Mouse (Mus musculus) MEL (cell line): ENCODE results near the gene Gm36176. TPM values are rescaled to one million over a fixed set of nuclear protein-coding genes. Genes with fewer than 3 reads are reported as not detected.
"Not testable (repeated sequence)": the region's sequence is repeated elsewhere in the genome, so short reads cannot be mapped to it uniquely, and the experiment has no call there.

Experiments used
- DNase-seq: peaks from one replicate; pipeline ENCODE4 v3.0.0; 2011; ENCODE audit warnings: low read depth, low spot score
- H3K27ac ChIP-seq: 2 replicates; pipeline ENCODE4 v1.5.1; 2012; ENCODE audit warnings: low read depth, mild to moderate bottlenecking, control low read depth, low read length, moderate library complexity; ENCODE audit not compliant: control insufficient read depth
- H3K27me3 ChIP-seq, 2 experiments: fragments of 150-350 bp in 1 of 2; sonication (generic) in 1 of 2; 2 replicates each; pipeline ENCODE4 v1.6.1; 2012; ENCODE audit warnings: low read length in 2 of 2, mild to moderate bottlenecking in 2 of 2, improper control_type of control experiment in 1 of 2, moderate library complexity in 1 of 2; ENCODE audit not compliant: insufficient read depth in 2 of 2, control insufficient read depth in 1 of 2
- H3K36me3 ChIP-seq, 2 experiments: 2 replicates each; pipeline ENCODE4 v1.6.1; 2012 to 2014; ENCODE audit warnings: low read length in 2 of 2, improper control_type of control experiment in 1 of 2, inconsistent platforms in 1 of 2, mild to moderate bottlenecking in 1 of 2; ENCODE audit not compliant: insufficient read depth in 2 of 2, control insufficient read depth in 1 of 2
- H3K4me1 ChIP-seq, 2 experiments: fragments of 150-350 bp in 1 of 2; sonication (generic) in 1 of 2; 2 replicates each; pipeline ENCODE4 v1.6.1; 2012; ENCODE audit warnings: low read length in 2 of 2, improper control_type of control experiment in 1 of 2, mild to moderate bottlenecking in 1 of 2; ENCODE audit not compliant: insufficient read depth in 2 of 2, control insufficient read depth in 1 of 2
- H3K4me3 ChIP-seq, 2 experiments: fragments of 150-350 bp in 1 of 2; sonication (generic) in 1 of 2; 2 replicates each; pipeline ENCODE4 v1.5.1; 2012; ENCODE audit warnings: low read depth in 2 of 2, low read length in 2 of 2, mild to moderate bottlenecking in 2 of 2, moderate library complexity in 2 of 2, control low read depth in 1 of 2, improper control_type of control experiment in 1 of 2; ENCODE audit not compliant: control insufficient read depth in 1 of 2, insufficient read depth in 1 of 2
- H3K79me2 ChIP-seq: 2 replicates; pipeline ENCODE4 v1.6.1; 2012; ENCODE audit warnings: mild to moderate bottlenecking, low read length, moderate library complexity; ENCODE audit not compliant: control insufficient read depth, poor library complexity, insufficient read depth
- H3K9ac ChIP-seq: 2 replicates; pipeline ENCODE4 v1.6.1; 2012; ENCODE audit warnings: low read depth, mild to moderate bottlenecking, control low read depth, low read length, moderate library complexity; ENCODE audit not compliant: control insufficient read depth, poor library complexity, severe bottlenecking
- H3K9me3 ChIP-seq: fragments of 150-350 bp; sonication (generic); replicated peaks from 2 replicates; pipeline ENCODE4 v1.6.1; 2012; ENCODE audit warnings: mild to moderate bottlenecking, low read length, improper control_type of control experiment, moderate library complexity; ENCODE audit not compliant: insufficient read depth
- BHLHE40 ChIP-seq: IDR thresholded peaks from 2 replicates; pipeline ENCODE4 v1.6.1; 2012; ENCODE audit warnings: low read depth, mild to moderate bottlenecking, inconsistent platforms, low read length, improper control_type of control experiment, borderline replicate concordance
- CHD2 ChIP-seq: IDR thresholded peaks from 2 replicates; pipeline ENCODE4 v1.6.1; 2011; ENCODE audit warnings: low read length, improper control_type of control experiment
- ELF1 ChIP-seq: IDR thresholded peaks from 2 replicates; pipeline ENCODE4 v1.6.1; 2014; ENCODE audit warnings: low read depth, mild to moderate bottlenecking, inconsistent platforms, low read length, improper control_type of control experiment, moderate library complexity
- EP300 ChIP-seq, 2 experiments: IDR thresholded peaks; 2 replicates each; pipeline ENCODE4 v1.6.1; 2011; ENCODE audit warnings: improper control_type of control experiment in 2 of 2, low read length in 2 of 2, low read depth in 1 of 2, mild to moderate bottlenecking in 1 of 2
- GABPA ChIP-seq: IDR thresholded peaks from 2 replicates; pipeline ENCODE4 v1.6.1; 2012; ENCODE audit warnings: low read depth, mild to moderate bottlenecking, inconsistent platforms, low read length, improper control_type of control experiment, moderate library complexity
- GATA1 ChIP-seq: IDR thresholded peaks from 2 replicates; pipeline ENCODE4 v1.6.1; 2011; ENCODE audit warnings: low read depth, low read length, improper control_type of control experiment
- MAX ChIP-seq: IDR thresholded peaks from 2 replicates; pipeline ENCODE4 v1.6.1; 2011; ENCODE audit warnings: low read length, improper control_type of control experiment
- MAZ ChIP-seq: IDR thresholded peaks from 2 replicates; pipeline ENCODE4 v1.6.1; 2012; ENCODE audit warnings: low read depth, mild to moderate bottlenecking, inconsistent platforms, low read length, improper control_type of control experiment
- MEF2A ChIP-seq: IDR thresholded peaks from 2 replicates; pipeline ENCODE4 v1.6.1; 2014; ENCODE audit warnings: low read depth, mild to moderate bottlenecking, inconsistent platforms, low read length, improper control_type of control experiment; ENCODE audit not compliant: poor library complexity, insufficient replicate concordance, severe bottlenecking; ENCODE audit errors: extremely low read depth
- MXI1 ChIP-seq: IDR thresholded peaks from 2 replicates; pipeline ENCODE4 v1.6.1; 2011; ENCODE audit warnings: mild to moderate bottlenecking, low read depth, low read length, improper control_type of control experiment
- MYC ChIP-seq: IDR thresholded peaks from 2 replicates; pipeline ENCODE4 v1.6.1; 2011; ENCODE audit warnings: low read depth, mild to moderate bottlenecking, low read length, improper control_type of control experiment, moderate library complexity
- NELFE ChIP-seq: IDR thresholded peaks from 2 replicates; pipeline ENCODE4 v1.6.1; 2011; ENCODE audit warnings: low read depth, low read length, improper control_type of control experiment
- POLR2AphosphoS2 ChIP-seq: IDR thresholded peaks from 2 replicates; pipeline ENCODE4 v1.6.1; 2011; ENCODE audit warnings: low read length, improper control_type of control experiment
- SMC3 ChIP-seq: IDR thresholded peaks from 2 replicates; pipeline ENCODE4 v1.6.1; 2011; ENCODE audit warnings: low read depth, low read length, improper control_type of control experiment
- UBTF ChIP-seq: IDR thresholded peaks from 2 replicates; pipeline ENCODE4 v1.6.1; 2012; ENCODE audit warnings: low read depth, mild to moderate bottlenecking, inconsistent platforms, low read length, improper control_type of control experiment, moderate library complexity, borderline replicate concordance; ENCODE audit not compliant: insufficient read depth
- USF1 ChIP-seq: IDR thresholded peaks from 2 replicates; pipeline ENCODE4 v1.6.1; 2014; ENCODE audit warnings: low read depth, mild to moderate bottlenecking, inconsistent platforms, low read length, improper control_type of control experiment, moderate library complexity
- ZC3H11A ChIP-seq: IDR thresholded peaks from 2 replicates; pipeline ENCODE4 v1.6.1; 2012; ENCODE audit warnings: low read depth, mild to moderate bottlenecking, inconsistent platforms, low read length, improper control_type of control experiment
- ZKSCAN1 ChIP-seq: IDR thresholded peaks from 2 replicates; pipeline ENCODE4 v1.6.1; 2012; ENCODE audit warnings: low read depth, mild to moderate bottlenecking, inconsistent platforms, low read length, improper control_type of control experiment, moderate library complexity
- ZNF384 ChIP-seq: IDR thresholded peaks from 2 replicates; pipeline ENCODE4 v1.6.1; 2012; ENCODE audit warnings: low read depth, mild to moderate bottlenecking, inconsistent platforms, low read length, improper control_type of control experiment
- polyA plus RNA-seq, 2 experiments: library from polyadenylated mRNA; stranded (reverse) in 1 of 2; unstranded in 1 of 2; fragments of >175 nt in 1 of 2; fragments of >200 nt in 1 of 2; gene quantifications; 2 replicates each; pipeline versions ENCODE4 v1.2.1 to v1.2.4; 2012; ENCODE audit warnings: low replicate concordance in 2 of 2, low read depth in 1 of 2; ENCODE audit not compliant: insufficient read length in 2 of 2, insufficient read depth in 1 of 2, missing spikeins in 1 of 2
- total RNA-seq: library from RNA; depleted of rRNA; stranded (reverse); fragments of 300-350 nt; gene quantifications from 2 replicates; pipeline ENCODE4 v1.2.3, GENCODE M21; 2012; rRNA removed

The Gm36176 gene
- total RNA-seq (not detected in 2 replicates), polyA plus RNA-seq (not detected)

DNA sequence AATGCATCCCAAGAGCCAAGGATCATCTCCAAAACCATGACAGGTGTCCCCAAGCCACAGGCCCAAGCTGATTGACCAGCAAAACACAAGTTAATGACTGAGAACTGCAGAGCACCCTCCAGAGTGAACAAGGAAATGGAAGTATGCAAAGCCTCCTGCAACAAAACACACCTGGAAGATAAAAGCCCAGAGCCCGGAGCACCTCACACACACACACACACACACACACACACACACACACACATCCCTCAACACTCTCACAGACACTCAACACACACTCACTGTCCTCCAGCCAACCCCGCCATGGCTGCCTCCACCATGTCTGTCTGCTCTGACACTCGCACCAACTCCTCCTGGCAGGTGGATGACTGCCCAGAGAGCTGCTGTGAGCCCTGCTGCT is at the start of gene Gm36176:
Gm36176 (plus strand) TSS at position 301 of the 400 bp plus-strand sequence.
- no peaks in the 10 kb centered on the region for H3K4me1 ChIP-seq
- peaks cover 3 to 4% of the 10 kb centered on the region in 2 experiments; a peak in 3 of 4 replicates for H3K27me3 ChIP-seq
- H3K36me3 ChIP-seq = no peaks in the 10 kb centered on the region
- no peak within 1 kb of the TSS for H3K4me3 ChIP-seq
- H3K79me2 ChIP-seq = no peaks in the 10 kb centered on the region
- H3K27ac ChIP-seq = no peak within 1 kb of the TSS
- no peak for DNase-seq
- H3K9me3 ChIP-seq = no peaks in the 10 kb centered on the region
- H3K9ac ChIP-seq = no peak within 1 kb of the TSS
- TF ChIP-seq EP300 (IDR thresholded peaks at IDR 0.05; ENCODE audit: low read depth in 1 of 2, low read length in 2 of 2) (no peak), GATA1 (no peak), USF1 (no peak), NELFE (no peak), MEF2A (no peak), CHD2 (no peak), ELF1 (no peak), GABPA (no peak), SMC3 (no peak), MXI1 (no peak), ZKSCAN1 (no peak), POLR2AphosphoS2 (no peak), MAZ (no peak), ZNF384 (no peak), MAX (no peak)
- TF ChIP-seq, all 39 proteins: peak for 0

DNA sequence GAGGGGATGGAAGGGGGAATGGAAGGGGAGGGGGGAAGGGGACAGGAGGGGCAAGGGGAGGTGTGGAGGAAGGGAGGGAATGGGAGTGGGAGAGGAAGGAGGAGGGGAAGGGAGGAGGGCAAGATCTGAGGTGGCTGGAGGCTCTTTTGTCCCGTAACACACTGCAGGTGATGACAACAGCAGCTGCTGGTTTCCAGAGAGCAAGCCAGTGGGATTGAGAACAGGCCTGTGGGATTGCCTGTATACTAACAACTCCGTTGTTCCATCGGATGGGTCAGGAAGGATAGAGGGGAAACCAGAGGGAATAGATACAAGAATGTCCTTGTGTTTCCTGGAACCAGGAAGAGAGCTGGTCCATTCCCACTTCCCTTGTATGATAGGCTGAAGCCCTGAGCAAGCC is 48.9 kb upstream of the Gm36176 start:
- no peaks in the 10 kb centered on the region for H3K36me3 ChIP-seq
- no peak overlapping the region for H3K27ac ChIP-seq
- no peak for DNase-seq
- H3K9ac ChIP-seq = no peak overlapping the region
- H3K79me2 ChIP-seq = no peaks in the 10 kb centered on the region
- H3K4me1 ChIP-seq = no peaks in the 10 kb centered on the region
- peaks cover 0 to 6% of the 10 kb centered on the region in 2 experiments for H3K27me3 ChIP-seq
- H3K9me3 ChIP-seq = no peaks in the 10 kb centered on the region
- H3K4me3 ChIP-seq = no peak overlapping the region
- TF ChIP-seq BHLHE40 (no peak), SMC3 (no peak), GATA1 (no peak), MYC (no peak), ZC3H11A (no peak), UBTF (no peak), ZKSCAN1 (no peak)
- TF ChIP-seq, all 39 proteins: peak for 0

DNA sequence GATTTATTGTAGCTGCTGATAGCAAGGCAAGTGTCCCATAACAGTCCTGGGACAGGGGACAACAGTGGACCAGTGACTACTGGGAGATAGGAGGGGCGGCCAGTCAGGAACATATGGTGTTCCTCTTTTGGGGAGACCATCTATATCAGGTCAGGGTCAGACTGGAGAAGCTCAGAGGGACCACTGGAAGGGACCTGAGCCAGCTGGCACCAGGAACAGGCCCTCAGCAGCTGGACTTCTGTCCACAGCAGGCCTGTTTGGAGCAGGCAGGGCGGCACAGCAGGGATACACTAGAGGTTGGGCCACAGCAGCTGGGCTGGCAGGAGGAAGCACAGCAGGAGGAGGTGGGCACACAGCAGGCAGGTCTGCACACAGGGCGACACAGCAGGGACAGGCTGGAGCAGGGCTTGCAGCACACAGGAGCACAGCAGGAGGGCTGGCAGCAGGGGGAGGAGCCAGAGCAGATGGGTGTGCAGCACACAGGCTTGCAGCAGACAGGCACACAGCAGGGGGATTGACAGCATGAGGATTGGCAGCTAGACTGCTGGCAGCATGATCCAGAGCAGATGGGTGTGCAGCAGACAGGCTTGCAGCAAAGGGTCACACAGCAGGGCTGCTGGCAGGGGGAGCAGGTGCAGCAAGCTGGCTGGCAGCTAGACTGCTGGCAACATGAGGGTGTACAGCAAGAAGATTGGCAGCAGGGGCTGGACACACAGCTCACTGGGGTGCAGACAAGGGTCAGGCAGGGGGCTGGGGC is 48.3 kb upstream of the Gm36176 start:
- not testable (repeated sequence) for H3K4me3 ChIP-seq, H3K27me3 ChIP-seq, H3K27ac ChIP-seq

More for the DNA sequence above, 48.3 kb upstream of the Gm36176 start:
- H3K9ac ChIP-seq, H3K4me1 ChIP-seq, DNase-seq, H3K36me3 ChIP-seq, H3K79me2 ChIP-seq, H3K9me3 ChIP-seq: not testable (repeated sequence)
